Mouse (Mus musculus) brain, embryonic 14.5 days (tissue): ENCODE measurements around the gene Igsf11.

Experiments used
- CTCF ChIP-seq: fragments of 200-500 bp; IDR thresholded peaks from 2 replicates; pipeline ENCODE4 v1.5.1; 2012; ENCODE audit warnings: inconsistent platforms, mild to moderate bottlenecking, moderate library complexity, borderline replicate concordance; ENCODE audit not compliant: insufficient read depth, insufficient read length; ENCODE audit errors: extremely low read depth
- POLR2A ChIP-seq: fragments of 200-500 bp; IDR thresholded peaks from 2 replicates; pipeline ENCODE4 v1.6.1; 2012; ENCODE audit warnings: mild to moderate bottlenecking, inconsistent platforms, borderline replicate concordance; ENCODE audit not compliant: poor library complexity, insufficient read depth, insufficient read length, severe bottlenecking; ENCODE audit errors: extremely low read depth

DNA sequence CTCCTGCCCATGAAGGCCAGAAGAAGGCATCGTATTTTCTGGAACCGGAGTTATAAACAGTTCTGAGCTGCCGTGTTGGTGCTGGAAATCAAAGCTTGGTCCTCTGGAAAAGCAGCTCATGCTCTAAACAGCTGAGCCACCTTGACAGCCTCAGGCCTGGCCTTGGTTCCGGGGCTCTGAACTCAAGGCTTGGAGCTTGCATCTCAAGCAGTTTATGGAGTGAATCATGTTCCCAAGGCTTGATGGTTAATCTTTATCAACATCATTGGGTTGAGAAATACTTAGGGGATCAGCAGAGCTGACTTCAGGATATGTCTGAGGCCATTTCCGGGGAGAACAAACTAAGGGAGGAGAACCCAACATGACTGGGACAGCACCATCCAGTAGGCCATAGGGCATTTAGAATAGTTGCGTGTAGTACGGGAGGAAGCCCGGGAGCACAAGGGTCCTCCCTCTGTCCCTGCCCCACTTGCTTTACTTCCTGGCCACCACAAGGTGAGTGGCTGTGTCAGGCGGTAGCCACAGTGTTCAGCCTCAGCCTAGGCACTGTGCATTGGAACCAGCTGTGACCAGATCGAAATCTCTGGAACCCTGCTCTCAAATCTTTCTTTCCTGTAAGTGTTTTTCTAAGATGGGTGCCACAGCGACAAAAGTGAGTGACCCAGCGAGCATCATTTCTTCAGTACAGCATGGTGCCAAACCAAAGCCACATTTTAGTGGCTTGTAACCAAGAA lies 23.7 kb downstream of the Igsf11 start:
- TF ChIP-seq POLR2A: no peak
- TF ChIP-seq CTCF: no peak
